Mouse (Mus musculus) kidney, embryonic 16.5 days (tissue): ENCODE measurements around the gene Vta1. TPM values are rescaled to one million over a fixed set of nuclear protein-coding genes. Genes with fewer than 3 reads are reported as not detected.

ENCODE experiments used
- ATAC-seq: fragments of 200-750 bp; cut with Nextera tagmentation; 2 replicates; pipeline ENCODE4 v1.8.0; 2017; ENCODE audit warnings: moderate TSS enrichment; ENCODE audit not compliant: low FRiP score, low TSS enrichment
- H3K27ac ChIP-seq: fragments of 300-500 bp; sonication (generic); 2 replicates; pipeline ENCODE4 v1.5.1; 2014; ENCODE audit warnings: low read length
- H3K27me3 ChIP-seq: fragments of 300-500 bp; sonication (generic); 2 replicates; pipeline ENCODE4 v1.6.1; 2014; ENCODE audit warnings: low read length, control low read depth, mixed read lengths; ENCODE audit not compliant: insufficient read depth
- H3K36me3 ChIP-seq: fragments of 300-500 bp; sonication (generic); 2 replicates; pipeline ENCODE4 v1.6.1; 2014; ENCODE audit warnings: low read length, control low read depth, mixed read lengths; ENCODE audit not compliant: insufficient read depth
- H3K4me1 ChIP-seq: fragments of 300-500 bp; sonication (generic); 2 replicates; pipeline ENCODE4 v1.6.1; 2014; ENCODE audit warnings: low read length, control low read depth, mixed read lengths; ENCODE audit not compliant: insufficient read depth
- H3K4me2 ChIP-seq: fragments of 300-500 bp; sonication (generic); replicated peaks from 2 replicates; pipeline ENCODE4 v1.6.1; 2014; ENCODE audit warnings: low read depth, low read length
- H3K4me3 ChIP-seq: fragments of 300-500 bp; sonication (generic); 2 replicates; pipeline ENCODE4 v1.5.1; 2014; ENCODE audit warnings: mild to moderate bottlenecking, low read length
- H3K9ac ChIP-seq: fragments of 300-500 bp; sonication (generic); replicated peaks from 2 replicates; pipeline ENCODE4 v1.6.1; 2014; ENCODE audit warnings: low read length
- H3K9me3 ChIP-seq: fragments of 300-500 bp; sonication (generic); 2 replicates; pipeline ENCODE4 v1.6.1; 2016; ENCODE audit warnings: low read length, control low read depth
- WGBS: fragments of 180-500 bp; shearing (Covaris S2); extraction: QIAGEN DNeasy Blood & Tissue Kit; methylation state at CpG from one replicate; pipeline ENCODE4 v1.1.7; 2014; 5-methylcytosine and 5-hydroxymethylcytosine counted together
- polyA plus RNA-seq: library from polyadenylated mRNA; unstranded; fragments of >200 nt; fragmentation: Nextera tagmentation; extraction: Ambion mirVana; gene quantifications from 2 replicates; pipeline ENCODE4 v1.2.1, GENCODE M21; 2015

Vta1 gene
- 100.0 and 103 TPM in 2 replicates for polyA plus RNA-seq

GRCm38 (mm10) chr10:14705072-14706066 is at the start of gene Vta1, which contains the start of gene Nmbr:
Vta1 (minus strand) TSS chr10:14705560.
Nmbr (plus strand) TSS chr10:14705591.
- Histone ChIP-seq H3K27me3 (no peaks in the 10 kb centered on the region), H3K4me1 (peaks cover 13% of the 10 kb centered on the region), H3K27ac (peak within 1 kb of the TSS; percentile 83), H3K36me3 (no peaks in the 10 kb centered on the region), H3K4me2 (peak within 1 kb of the TSS; percentile 72), H3K4me3 (peak within 1 kb of the TSS; percentile 99), H3K9me3 (no peaks in the 10 kb centered on the region; the same call in 1 of the 2 replicates), H3K9ac (peak within 1 kb of the TSS; percentile 92)
- peak; percentile 99 for ATAC-seq
- WGBS, result under 1% methylated on average over 49 of the region's 50 CpGs

GRCm38 (mm10) chr10:14734285-14734684 is 28.9 kb upstream of the Vta1 start:
- no peak overlapping the region for H3K4me3 ChIP-seq
- H3K9ac ChIP-seq, result no peak overlapping the region
- no peak for ATAC-seq
- H3K27ac ChIP-seq, result no peak overlapping the region
- H3K4me1 ChIP-seq, result no peaks in the 10 kb centered on the region
- H3K4me2 ChIP-seq, result no peak overlapping the region
- no peaks in the 10 kb centered on the region for H3K27me3 ChIP-seq
- 6% methylated on average over 2 of the region's 2 CpGs for WGBS
- no peaks in the 10 kb centered on the region for H3K9me3 ChIP-seq
- no peaks in the 10 kb centered on the region for H3K36me3 ChIP-seq

- no peaks in the 10 kb centered on the region for H3K9me3 ChIP-seq
- H3K36me3 ChIP-seq, result no peaks in the 10 kb centered on the region
- H3K27ac ChIP-seq, result no peak overlapping the region
- H3K4me3 ChIP-seq, result no peak overlapping the region
- no peaks in the 10 kb centered on the region for H3K27me3 ChIP-seq
- no peak for ATAC-seq
- no peak overlapping the region for H3K4me2 ChIP-seq
- H3K4me1 ChIP-seq, result no peaks in the 10 kb centered on the region
- H3K9ac ChIP-seq, result no peak overlapping the region
- WGBS, result 70% methylated on average over 9 of the region's 9 CpGs
Measured at GRCm38 (mm10) chr10:14725671-14726070, 20.3 kb upstream of the Vta1 start.

- Histone ChIP-seq H3K36me3 (no peaks in the 10 kb centered on the region), H3K9me3 (no peaks in the 10 kb centered on the region), H3K4me3 (no peak within 1 kb of the TSS), H3K9ac (no peak within 1 kb of the TSS), H3K27ac (no peak within 1 kb of the TSS), H3K4me2 (no peak within 1 kb of the TSS), H3K4me1 (no peaks in the 10 kb centered on the region), H3K27me3 (no peaks in the 10 kb centered on the region)
- WGBS, result 62% methylated on average over 3 of the region's 3 CpGs
- ATAC-seq, result no peak
Measured at GRCm38 (mm10) chr10:14718114-14718513, 12.8 kb upstream of the Vta1 start, which contains the start of gene Gje1. Gje1 (minus strand) TSS chr10:14718214.

GRCm38 (mm10) chr10:14703830-14704420 is 1.4 kb downstream of the Vta1 start:
- peak overlapping the region; percentile 72 for H3K4me2 ChIP-seq
- no peak for ATAC-seq
- WGBS, result 67% methylated on average over 4 of the region's 4 CpGs
- H3K27me3 ChIP-seq, result no peaks in the 10 kb centered on the region
- peak overlapping the region; percentile 99 for H3K4me3 ChIP-seq
- no peaks in the 10 kb centered on the region; the same call in 1 of the 2 replicates for H3K9me3 ChIP-seq
- peaks cover 13% of the 10 kb centered on the region for H3K4me1 ChIP-seq
- H3K36me3 ChIP-seq, result no peaks in the 10 kb centered on the region
- H3K9ac ChIP-seq, result no peak overlapping the region; the same call in 1 of the 2 replicates
- no peak overlapping the region for H3K27ac ChIP-seq

- no peak overlapping the region for H3K27ac ChIP-seq
- no peak overlapping the region for H3K4me3 ChIP-seq
- 69% methylated on average over 1 of the region's 1 CpGs for WGBS
- no peak for ATAC-seq
- no peaks in the 10 kb centered on the region for H3K27me3 ChIP-seq
- no peak overlapping the region for H3K4me2 ChIP-seq
- no peak overlapping the region for H3K9ac ChIP-seq
- H3K36me3 ChIP-seq, result no peaks in the 10 kb centered on the region
- peaks cover 13% of the 10 kb centered on the region for H3K4me1 ChIP-seq
- no peaks in the 10 kb centered on the region; the same call in 1 of the 2 replicates for H3K9me3 ChIP-seq
Measured at GRCm38 (mm10) chr10:14703239-14703638, 2.1 kb downstream of the Vta1 start.

GRCm38 (mm10) chr10:14690349-14690748 is 15.0 kb downstream of the Vta1 start:
- H3K9ac ChIP-seq, result no peak overlapping the region
- H3K4me2 ChIP-seq, result no peak overlapping the region
- no peak for ATAC-seq
- peaks cover 11% of the 10 kb centered on the region for H3K36me3 ChIP-seq
- WGBS, result 79% methylated on average over 3 of the region's 3 CpGs
- peaks cover 3% of the 10 kb centered on the region; the same call in 1 of the 2 replicates for H3K9me3 ChIP-seq
- H3K27me3 ChIP-seq, result no peaks in the 10 kb centered on the region
- H3K4me3 ChIP-seq, result no peak overlapping the region
- H3K27ac ChIP-seq, result no peak overlapping the region
- no peaks in the 10 kb centered on the region for H3K4me1 ChIP-seq

- H3K4me1 ChIP-seq, result no peaks in the 10 kb centered on the region
- H3K27ac ChIP-seq, result no peak overlapping the region
- H3K9me3 ChIP-seq, result peaks cover 3% of the 10 kb centered on the region; the same call in 1 of the 2 replicates
- H3K36me3 ChIP-seq, result peaks cover 11% of the 10 kb centered on the region
- H3K4me3 ChIP-seq, result no peak overlapping the region
- H3K4me2 ChIP-seq, result no peak overlapping the region
- H3K9ac ChIP-seq, result no peak overlapping the region
- H3K27me3 ChIP-seq, result no peaks in the 10 kb centered on the region
- ATAC-seq, result no peak
- WGBS, result 83% methylated on average over 6 of the region's 6 CpGs
Measured at GRCm38 (mm10) chr10:14688785-14689442, 16.4 kb downstream of the Vta1 start.

- no peak overlapping the region for H3K27ac ChIP-seq
- WGBS, result 92% methylated on average over 1 of the region's 1 CpGs
- no peak overlapping the region for H3K9ac ChIP-seq
- peaks cover 14% of the 10 kb centered on the region for H3K36me3 ChIP-seq
- H3K9me3 ChIP-seq, result peaks cover 3% of the 10 kb centered on the region; the same call in 1 of the 2 replicates
- no peak overlapping the region for H3K4me3 ChIP-seq
- no peak overlapping the region for H3K4me2 ChIP-seq
- H3K4me1 ChIP-seq, result no peaks in the 10 kb centered on the region
- no peak for ATAC-seq
- no peaks in the 10 kb centered on the region for H3K27me3 ChIP-seq
Measured at GRCm38 (mm10) chr10:14685663-14686062, 19.7 kb downstream of the Vta1 start.
